In genomic region chr4:135273307-135273682, GRCm38 (mm10) we compare ENCODE assay signal across 8 mouse cellular contexts. TPM values are rescaled to one million over a fixed set of nuclear protein-coding genes. Genes with fewer than 3 reads are reported as not detected.
A peak's percentile ranks its signal among the peaks of the same experiment; 100 is the strongest.
DNase-seq lines count a peak whose midpoint lies in the region; ATAC-seq lines count a peak whose summit lies in the region.

No protein-coding gene starts in this region.

- H3K9ac ChIP-seq in neural tube, embryonic 11.5 days (ENCODE audit: low read length), result no peak overlapping the region
- H3K9ac ChIP-seq in forebrain, embryonic 13.5 days, result peak overlapping the region; percentile 26

- no peak for DNase-seq in neural tube, embryonic 11.5 days (ENCODE audit: low spot score)
- DNase-seq in neural tube, embryonic 10.5 days (ENCODE audit: extremely low spot score, low spot score), result no peak
- peak; percentile 63 for DNase-seq in kidney, postnatal 10 days
- peak; percentile 67 to 77 for DNase-seq in lung, postnatal 4 days
- DNase-seq in embryo, embryonic 9.5 days (ENCODE audit: extremely low spot score), result no peak
- no peak for DNase-seq in left cerebral cortex, postnatal 4 days

- peaks cover 6% of the 10 kb centered on the region; the same call in 1 of the 2 replicates for H3K27me3 ChIP-seq in neural tube, embryonic 11.5 days (ENCODE audit: control insufficient read depth, insufficient read depth, low read length)
- H3K27me3 ChIP-seq in forebrain, embryonic 13.5 days, result peaks cover 15% of the 10 kb centered on the region

- no peaks in the 10 kb centered on the region for H3K9me3 ChIP-seq in neural tube, embryonic 11.5 days (ENCODE audit: control insufficient read depth, low read length)
- no peaks in the 10 kb centered on the region for H3K9me3 ChIP-seq in forebrain, embryonic 13.5 days (replicated peaks)

- H3K36me3 ChIP-seq in neural tube, embryonic 11.5 days (ENCODE audit: control insufficient read depth, insufficient read depth, low read length), result no peaks in the 10 kb centered on the region
- H3K36me3 ChIP-seq in forebrain, embryonic 13.5 days (ENCODE audit: poor library complexity, severe bottlenecking), result no peaks in the 10 kb centered on the region

- peaks cover 25% of the 10 kb centered on the region for H3K4me1 ChIP-seq in neural tube, embryonic 11.5 days (ENCODE audit: control insufficient read depth, insufficient read depth, low read length)
- H3K4me1 ChIP-seq in forebrain, embryonic 13.5 days, result peaks cover 38% of the 10 kb centered on the region

- intact Hi-C loops in left cerebral cortex, postnatal 4 days (cut with DNase I), result loop anchor here (10.0 kb wide), 1 partner anchor 48 kb away; no protein-coding TSS in a partner anchor

- WGBS in neural tube, embryonic 11.5 days, result 2% methylated on average over 17 of the region's 17 CpGs
- WGBS in forebrain, embryonic 13.5 days, result 3% methylated on average over 17 of the region's 17 CpGs

- H3K27ac ChIP-seq in neural tube, embryonic 11.5 days (ENCODE audit: low read depth, low read length), result no peak overlapping the region
- no peak overlapping the region for H3K27ac ChIP-seq in forebrain, embryonic 13.5 days

- peak overlapping the region; percentile 81 for H3K4me2 ChIP-seq in neural tube, embryonic 11.5 days (ENCODE audit: low read depth)
- H3K4me2 ChIP-seq in forebrain, embryonic 13.5 days, result peak overlapping the region; percentile 77

- peak overlapping the region; percentile 91 for H3K4me3 ChIP-seq in neural tube, embryonic 11.5 days (ENCODE audit: low read depth, low read length)
- peak overlapping the region; percentile 85 for H3K4me3 ChIP-seq in forebrain, embryonic 13.5 days

- ATAC-seq in neural tube, embryonic 11.5 days (ENCODE audit: insufficient read depth, low FRiP score, low TSS enrichment), result no peak
- peak; percentile 2; the same call in 1 of the 2 replicates for ATAC-seq in forebrain, embryonic 13.5 days
- no peak for ATAC-seq in granulocyte monocyte progenitor cell, adult 5-6 weeks (replicated peaks; ENCODE audit: poor library complexity, severe bottlenecking)

RNA-seq across cellular contexts. Expression of gene Clic4, which starts 0.7 kb away (rescaled TPM):
- polyA plus RNA-seq in neural tube, embryonic 11.5 days (2014; fragmentation: Nextera tagmentation; extraction: Ambion mirVana), result 148 and 157 TPM in 2 replicates
- 146 and 153 TPM in 2 replicates for polyA plus RNA-seq in forebrain, embryonic 13.5 days (2015; fragmentation: Nextera tagmentation; extraction: Ambion mirVana)
- 10 to 100 TPM; 27.6 to 27.8 TPM for total RNA-seq in left cerebral cortex, postnatal 4 days (2021)
- total RNA-seq in granulocyte monocyte progenitor cell, adult 5-6 weeks (2014; fragmentation: Nextera tagmentation), result 22.3 and 25.8 TPM in 2 replicates
- total RNA-seq in granulocyte monocyte progenitor cell, adult 5-6 weeks (2017), result 28.2 and 28.9 TPM in 2 replicates

Comparison
In these comparisons a context has a peak if more than half of its experiments do, and no peak if none do; other contexts are left out.
1. DNase-seq: peak in kidney, postnatal 10 days (single experiment) and lung, postnatal 4 days (2 of 2); none in neural tube, embryonic 11.5 days (single experiment), neural tube, embryonic 10.5 days (single experiment), embryo, embryonic 9.5 days (single experiment) and left cerebral cortex, postnatal 4 days (single experiment).